Mouse (Mus musculus) Patski (cell line): ENCODE results near the gene Itsn2. TPM values are rescaled to one million over a fixed set of nuclear protein-coding genes. Genes with fewer than 3 reads are reported as not detected.

Experiments used
- ATAC-seq: fragments of 100-300 bp; one replicate; pipeline ENCODE4 v1.8.0; 2021
- CTCF ChIA-PET: fragments of 350-600 bp; sonication (Branson Sonifier 250); formaldehyde crosslinking; loops from one replicate; lab custom pipeline; 2022; ENCODE audit warnings: inconsistent platforms; lab: Charles Lee
- POLR2A ChIA-PET: fragments of 350-600 bp; sonication (Branson Sonifier 250); formaldehyde crosslinking; loops from one replicate; lab custom pipeline; 2022; ENCODE audit warnings: antibody characterized with exemption, inconsistent platforms; lab: Charles Lee
- DNase-seq: peaks from one replicate; pipeline ENCODE4 v3.0.0-alpha.2; 2011; ENCODE audit warnings: low read depth, low spot score
- H3K27me3 ChIP-seq: fragments of 371-371 bp; one replicate; pipeline ENCODE4 v1.5.1; 2021
- CTCF ChIP-seq: fragments of 100-300 bp; IDR thresholded peaks from one replicate; pipeline ENCODE4 v1.5.1; 2021
- in situ Hi-C: fragments of 300-500 bp; cut with MboI; formaldehyde crosslinking; loops from 3 replicates; pipeline ENCODE4 v1.11.1; 2018; ENCODE audit warnings: low pct_unique_long_range_greater_than_20kb, mixed read lengths
- polyA plus RNA-seq: library from polyadenylated mRNA; unstranded; gene quantifications from one replicate; pipeline ENCODE4 v1.2.3, GENCODE M21; 2021

Itsn2 gene
- polyA plus RNA-seq, 1 experiment from 2014 or later = 45.4 TPM

GRCm38 (mm10) chr12:4558013-4558412, 34.4 kb upstream of the Itsn2 start:
- DNase-seq = no peak
- no peak for ATAC-seq
- ChIA-PET CTCF (interaction anchor here (1.5 kb wide), 1 partner anchor 34 kb away, joined by 3 read pairs; the partner anchor contains the start of genes Gm3625 and Itsn2), POLR2A (no interaction called here)
- in situ Hi-C loops = no loop called here
- H3K27me3 ChIP-seq = no peaks in the 10 kb centered on the region
- TF ChIP-seq CTCF = no peak

GRCm38 (mm10) chr12:4558475-4559279, 33.8 kb upstream of the Itsn2 start:
- in situ Hi-C loops = no loop called here
- POLR2A ChIA-PET = no interaction called here
- ATAC-seq = peak; percentile 79

GRCm38 (mm10) chr12:4571864-4572263, 20.6 kb upstream of the Itsn2 start:
- peak; percentile 75 for TF ChIP-seq CTCF
- CTCF ChIA-PET = interaction anchor here (0.7 to 2.3 kb wide), 3 partner anchors 15 to 197 kb away, joined by 3 to 8 read pairs (median 4); partner anchors contain the start of genes Fam228b and Pfn4
- no peak for DNase-seq

More at GRCm38 (mm10) chr12:4558475-4559279, 33.8 kb upstream of the Itsn2 start:
- TF ChIP-seq CTCF = peak; percentile 51
- no peaks in the 10 kb centered on the region for H3K27me3 ChIP-seq
- CTCF ChIA-PET = interaction anchor here (1.5 kb wide), 1 partner anchor 34 kb away, joined by 3 read pairs; the partner anchor contains the start of genes Gm3625 and Itsn2
- no peak for DNase-seq

GRCm38 (mm10) chr12:4574065-4574464, 18.4 kb upstream of the Itsn2 start:
- ATAC-seq (peak; percentile 73), DNase-seq (no peak)
- CTCF ChIA-PET = no interaction called here
- POLR2A ChIA-PET = no interaction called here
- in situ Hi-C loops = loop anchor here (5.0 to 10.0 kb wide), 3 partner anchors 188 to 401 kb away; partner anchors contain the start of gene Atad2b
- no peaks in the 10 kb centered on the region for H3K27me3 ChIP-seq
- TF ChIP-seq CTCF = no peak

More at GRCm38 (mm10) chr12:4571864-4572263, 20.6 kb upstream of the Itsn2 start:
- H3K27me3 ChIP-seq = no peaks in the 10 kb centered on the region
- ATAC-seq = no peak
- POLR2A ChIA-PET = no interaction called here
- in situ Hi-C loops = loop anchor here (5.0 to 10.0 kb wide), 3 partner anchors 190 to 403 kb away; partner anchors contain the start of gene Atad2b

- no peak for ATAC-seq
- DNase-seq = no peak
- POLR2A ChIA-PET = interaction anchor here (1.6 kb wide), 1 partner anchor 10 kb away, joined by 4 read pairs; the partner anchor contains the start of genes Gm3625 and Itsn2
- in situ Hi-C loops = no loop called here
- no peak for TF ChIP-seq CTCF
- no peaks in the 10 kb centered on the region for H3K27me3 ChIP-seq
- CTCF ChIA-PET = interaction anchor here (1.5 kb wide), 1 partner anchor 10 kb away, joined by 5 read pairs; the partner anchor contains the start of genes Gm3625 and Itsn2
Observed at GRCm38 (mm10) chr12:4582326-4582725, 10.1 kb upstream of the Itsn2 start.

GRCm38 (mm10) chr12:4587846-4588245, 4.6 kb upstream of the Itsn2 start:
- in situ Hi-C loops = no loop called here
- POLR2A ChIA-PET = no interaction called here

GRCm38 (mm10) chr12:4588603-4589002, 3.8 kb upstream of the Itsn2 start:
- TF ChIP-seq CTCF = no peak
- ATAC-seq (no peak), DNase-seq (peak; percentile 75)
- no peaks in the 10 kb centered on the region for H3K27me3 ChIP-seq
- in situ Hi-C loops = no loop called here
- CTCF ChIA-PET = no interaction called here
- POLR2A ChIA-PET = interaction anchor here (0.7 kb wide), 2 partner anchors 319 to 344 kb away, joined by 3 to 12 read pairs; no protein-coding TSS in a partner anchor

More at GRCm38 (mm10) chr12:4587846-4588245, 4.6 kb upstream of the Itsn2 start:
- no peak for TF ChIP-seq CTCF
- no peaks in the 10 kb centered on the region for H3K27me3 ChIP-seq
- DNase-seq (no peak), ATAC-seq (no peak)
- CTCF ChIA-PET = no interaction called here

GRCm38 (mm10) chr12:4592025-4592424, 413 bp upstream of the Itsn2 start:
- ChIA-PET CTCF (interaction anchor here (1.3 to 1.5 kb wide), 2 partner anchors 9 to 34 kb away, joined by 3 to 5 read pairs; no protein-coding TSS in a partner anchor), POLR2A (interaction anchor here (0.9 to 1.1 kb wide), 3 partner anchors 10 to 24 kb away, joined by 3 to 4 read pairs (median 3); no protein-coding TSS in a partner anchor)
- no peak for TF ChIP-seq CTCF
- in situ Hi-C loops = no loop called here
- DNase-seq (no peak), ATAC-seq (no peak)
- H3K27me3 ChIP-seq = no peaks in the 10 kb centered on the region

GRCm38 (mm10) chr12:4593166-4593929, 910 bp downstream of the Itsn2 start:
- no peak for DNase-seq
- no peaks in the 10 kb centered on the region for H3K27me3 ChIP-seq
- CTCF ChIA-PET = interaction anchor here (1.5 kb wide), 1 partner anchor 36 kb away, joined by 3 read pairs; no protein-coding TSS in a partner anchor
- TF ChIP-seq CTCF = no peak
- in situ Hi-C loops = no loop called here
- ATAC-seq = peak; percentile 63
- POLR2A ChIA-PET = interaction anchor here (0.9 kb wide), 1 partner anchor 23 kb away, joined by 3 read pairs; no protein-coding TSS in a partner anchor

GRCm38 (mm10) chr12:4593930-4594391, 1.5 kb downstream of the Itsn2 start:
- TF ChIP-seq CTCF = no peak

More at GRCm38 (mm10) chr12:4593930-4594391, 1.5 kb downstream of the Itsn2 start:
- ATAC-seq (no peak), DNase-seq (no peak)
- CTCF ChIA-PET = no interaction called here
- in situ Hi-C loops = no loop called here
- POLR2A ChIA-PET = no interaction called here
- H3K27me3 ChIP-seq = no peaks in the 10 kb centered on the region
